Mouse (Mus musculus): Measurements from ENCODE around the gene Eps8l1. TPM values are rescaled to one million over a fixed set of nuclear protein-coding genes. Genes with fewer than 3 reads are reported as not detected.

The Eps8l1 gene
- total and polyA plus RNA-seq, 2 experiments from 2014 or later, result 3.9 to 7.4 TPM

GRCm38 (mm10) chr7:4497271-4497903 lies 36.9 kb downstream of the Eps8l1 start:
- no peak overlapping the region for H3K4me2 ChIP-seq (ENCODE audit: low read depth, low read length, poor library complexity, severe bottlenecking)

GRCm38 (mm10) chr7:4498251-4498650 lies 37.8 kb downstream of the Eps8l1 start:
- H3K27ac ChIP-seq (ENCODE audit: low read depth, low read length), result no peak overlapping the region
- H3K4me1 ChIP-seq (ENCODE audit: insufficient read depth, low read length), result peaks cover 20% of the 10 kb centered on the region; the same call in 1 of the 2 replicates
- no peak for TF ChIP-seq CTCF (IDR thresholded peaks at IDR 0.05)
- peaks cover 27% of the 10 kb centered on the region for H3K36me3 ChIP-seq (ENCODE audit: insufficient read depth, low read length)
- ATAC-seq (ENCODE audit: low FRiP score) (no peak), DNase-seq (ENCODE audit: low spot score) (peak; percentile 76)
- H3K9ac ChIP-seq (replicated peaks; ENCODE audit: low read length, poor library complexity, severe bottlenecking), result no peak overlapping the region
- no peaks in the 10 kb centered on the region for H3K9me3 ChIP-seq (ENCODE audit: low read length)
- H3K4me3 ChIP-seq (ENCODE audit: low read depth, low read length), result no peak overlapping the region
- no peaks in the 10 kb centered on the region for H3K27me3 ChIP-seq (ENCODE audit: insufficient read depth, low read length)
- peak overlapping the region; percentile 23; the same call in 1 of the 2 replicates for H3K4me2 ChIP-seq (ENCODE audit: low read depth, low read length, poor library complexity, severe bottlenecking)
- 10% methylated on average over 9 of the region's 9 CpGs for WGBS

More at GRCm38 (mm10) chr7:4497271-4497903, 36.9 kb downstream of the Eps8l1 start:
- H3K27ac ChIP-seq (ENCODE audit: low read depth, low read length), result no peak overlapping the region
- H3K4me1 ChIP-seq (ENCODE audit: insufficient read depth, low read length), result peaks cover 20% of the 10 kb centered on the region; the same call in 1 of the 2 replicates
- no peak for TF ChIP-seq CTCF (IDR thresholded peaks at IDR 0.05)
- DNase-seq (ENCODE audit: low spot score) (no peak), ATAC-seq (ENCODE audit: low FRiP score) (no peak)
- peaks cover 27% of the 10 kb centered on the region for H3K36me3 ChIP-seq (ENCODE audit: insufficient read depth, low read length)
- no peak overlapping the region for H3K9ac ChIP-seq (replicated peaks; ENCODE audit: low read length, poor library complexity, severe bottlenecking)
- WGBS, result 89% methylated on average over 9 of the region's 9 CpGs
- no peaks in the 10 kb centered on the region for H3K9me3 ChIP-seq (ENCODE audit: low read length)
- H3K27me3 ChIP-seq (ENCODE audit: insufficient read depth, low read length), result no peaks in the 10 kb centered on the region
- no peak overlapping the region for H3K4me3 ChIP-seq (ENCODE audit: low read depth, low read length)

- H3K4me3 ChIP-seq (ENCODE audit: low read depth, low read length), result no peak overlapping the region
- H3K27me3 ChIP-seq (ENCODE audit: insufficient read depth, low read length), result no peaks in the 10 kb centered on the region
- H3K9ac ChIP-seq (replicated peaks; ENCODE audit: low read length, poor library complexity, severe bottlenecking), result peak overlapping the region; percentile 50; the same call in 1 of the 2 replicates
- H3K4me1 ChIP-seq (ENCODE audit: insufficient read depth, low read length), result peaks cover 20% of the 10 kb centered on the region; the same call in 1 of the 2 replicates
- H3K27ac ChIP-seq (ENCODE audit: low read depth, low read length), result 0 out of 2 replicates have a peak overlapping the region, but pooled peaks have one; percentile 18
- DNase-seq (ENCODE audit: low spot score) (no peak), ATAC-seq (ENCODE audit: low FRiP score) (no peak)
- no peaks in the 10 kb centered on the region for H3K9me3 ChIP-seq (ENCODE audit: low read length)
- 85% methylated on average over 4 of the region's 4 CpGs for WGBS
- H3K36me3 ChIP-seq (ENCODE audit: insufficient read depth, low read length), result peaks cover 27% of the 10 kb centered on the region
- peak overlapping the region; percentile 78; the same call in 1 of the 2 replicates for H3K4me2 ChIP-seq (ENCODE audit: low read depth, low read length, poor library complexity, severe bottlenecking)
- TF ChIP-seq CTCF (IDR thresholded peaks at IDR 0.05), result no peak
These were observed 38.6 kb downstream of the Eps8l1 start for GRCm38 (mm10) chr7:4499034-4499433.

- Histone ChIP-seq H3K36me3 (ENCODE audit: insufficient read depth, low read length) (peaks cover 13% of the 10 kb centered on the region), H3K9me3 (ENCODE audit: low read length) (no peaks in the 10 kb centered on the region), H3K9ac (replicated peaks; ENCODE audit: low read length, poor library complexity, severe bottlenecking) (peak overlapping the region; percentile 95), H3K27ac (ENCODE audit: low read depth, low read length) (peak overlapping the region; percentile 88), H3K4me1 (ENCODE audit: insufficient read depth, low read length) (peaks cover 20% of the 10 kb centered on the region; the same call in 1 of the 2 replicates), H3K4me3 (ENCODE audit: low read depth, low read length) (peak overlapping the region; percentile 89), H3K4me2 (ENCODE audit: low read depth, low read length, poor library complexity, severe bottlenecking) (peak overlapping the region; percentile 78), H3K27me3 (ENCODE audit: insufficient read depth, low read length) (no peaks in the 10 kb centered on the region)
- peak; percentile 17 for DNase-seq (ENCODE audit: low spot score)
- 0% methylated on average over 25 of the region's 52 CpGs for WGBS
- no peak for TF ChIP-seq CTCF (IDR thresholded peaks at IDR 0.05)
- peak; percentile 50 for ATAC-seq (ENCODE audit: low FRiP score)
These were observed 40.5 kb downstream of the Eps8l1 start for GRCm38 (mm10) chr7:4500892-4501471.

- Histone ChIP-seq H3K4me3 (ENCODE audit: low read depth, low read length) (peak within 1 kb of the TSS; percentile 89), H3K27me3 (ENCODE audit: insufficient read depth, low read length) (no peaks in the 10 kb centered on the region), H3K36me3 (ENCODE audit: insufficient read depth, low read length) (peaks cover 6% of the 10 kb centered on the region), H3K9me3 (ENCODE audit: low read length) (no peaks in the 10 kb centered on the region), H3K4me2 (ENCODE audit: low read depth, low read length, poor library complexity, severe bottlenecking) (peak within 1 kb of the TSS; percentile 78), H3K4me1 (ENCODE audit: insufficient read depth, low read length) (peaks cover 20% of the 10 kb centered on the region; the same call in 1 of the 2 replicates), H3K9ac (replicated peaks; ENCODE audit: low read length, poor library complexity, severe bottlenecking) (peak within 1 kb of the TSS; percentile 95), H3K27ac (ENCODE audit: low read depth, low read length) (peak within 1 kb of the TSS; percentile 88)
- under 1% methylated on average over 43 of the region's 62 CpGs for WGBS
- peak; percentile 97 for DNase-seq (ENCODE audit: low spot score)
- ATAC-seq (ENCODE audit: low FRiP score), result peak; percentile 93
- TF ChIP-seq CTCF (IDR thresholded peaks at IDR 0.05), result no peak
These were observed 41.3 kb downstream of the Eps8l1 start, which contains the start of gene Ppp1r12c for GRCm38 (mm10) chr7:4501558-4502397. TSS of gene Ppp1r12c (minus strand) at chr7:4501680.
